Mouse (Mus musculus): ENCODE results near the gene Tbc1d9. TPM values are rescaled to one million over a fixed set of nuclear protein-coding genes. Genes with fewer than 3 reads are reported as not detected.

The Tbc1d9 gene
- polyA plus RNA-seq, 1 experiment from 2014 or later = 20.2 TPM

DNA sequence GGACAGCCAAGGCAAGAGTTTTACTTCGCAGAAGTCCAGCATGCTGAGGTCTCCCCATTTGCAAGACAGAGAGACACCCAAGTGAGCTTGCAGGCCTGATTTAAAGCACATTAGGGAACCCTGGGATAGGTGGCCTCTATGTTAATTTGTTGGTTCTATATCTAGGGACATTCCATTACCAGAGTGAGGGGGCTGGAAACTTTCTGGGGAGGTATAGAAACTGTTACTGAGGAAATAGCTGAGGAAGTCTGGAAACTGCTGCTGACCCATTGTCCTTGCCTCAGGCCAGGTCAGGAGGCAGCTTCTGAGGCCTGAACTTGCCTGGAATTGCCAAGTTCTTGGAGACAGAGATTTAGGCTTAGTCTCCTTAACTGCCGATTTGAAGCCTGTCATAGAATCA, 4.5 kb upstream of the Tbc1d9 start:
- H3K9me3 ChIP-seq = no peaks in the 10 kb centered on the region
- H3K27me3 ChIP-seq (replicated peaks) = no peaks in the 10 kb centered on the region
- no peak for ATAC-seq (ENCODE audit: low FRiP score, low read depth)
- H3K4me1 ChIP-seq = 0 out of 2 replicates have a peak, but pooled peaks cover 3% of the 10 kb centered on the region
- H3K4me3 ChIP-seq = no peak overlapping the region
- H3K36me3 ChIP-seq = no peaks in the 10 kb centered on the region
- H3K9ac ChIP-seq = no peak overlapping the region
- 79% methylated on average over 2 of the region's 2 CpGs for WGBS
- no peak overlapping the region for H3K27ac ChIP-seq
- H3K4me2 ChIP-seq (replicated peaks) = no peak overlapping the region

DNA sequence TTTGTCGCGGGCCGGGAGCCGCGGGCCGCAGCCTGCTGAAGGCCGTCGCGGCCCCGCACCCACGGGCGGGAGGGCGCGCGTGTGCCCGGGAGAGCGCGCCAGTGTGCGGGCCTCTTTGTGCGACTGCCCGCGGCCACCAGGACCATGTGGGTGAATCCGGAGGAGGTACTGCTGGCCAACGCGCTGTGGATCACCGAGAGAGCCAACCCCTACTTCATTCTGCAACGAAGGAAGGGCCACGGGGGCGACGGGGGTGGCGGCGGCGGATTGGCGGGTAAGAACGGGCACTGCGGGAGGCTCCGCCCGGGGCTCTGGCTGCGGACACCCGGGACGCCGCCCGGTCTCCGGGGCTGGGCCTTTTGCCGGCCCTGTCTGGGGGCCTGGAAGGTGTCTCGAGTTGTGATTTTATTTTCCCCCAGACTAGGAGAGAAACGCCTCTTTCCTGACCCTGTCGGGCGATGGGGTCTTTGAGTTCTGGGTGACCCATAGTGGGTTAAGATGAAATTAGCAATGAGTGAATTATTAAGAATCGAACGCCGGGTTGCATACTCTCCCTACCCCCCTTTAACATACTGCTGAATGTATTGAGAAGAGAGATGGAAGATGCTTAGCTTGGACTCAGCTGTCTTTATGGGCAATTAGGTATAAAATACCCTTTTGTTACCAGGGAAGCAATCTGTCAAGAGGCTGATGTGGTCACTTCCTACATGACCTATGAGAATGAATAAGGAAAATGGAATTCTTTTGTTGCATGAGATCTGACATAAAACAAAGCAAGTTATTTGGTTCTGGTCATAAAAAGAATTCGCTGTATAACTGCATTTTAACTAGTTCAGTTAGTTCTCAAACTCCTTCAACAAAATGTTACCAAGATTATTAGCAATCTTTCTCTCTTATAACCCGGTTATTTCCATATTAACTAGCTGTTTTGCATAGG, 1.0 kb downstream of the Tbc1d9 start, which contains the start of gene Gm10645:
Gene Gm10645 (minus strand): TSS at position 240 of the 937 bp plus-strand sequence.
- Histone ChIP-seq H3K4me2 (replicated peaks) (peak within 1 kb of the TSS; percentile 72), H3K9ac (peak within 1 kb of the TSS; percentile 92), H3K27ac (peak within 1 kb of the TSS; percentile 76), H3K36me3 (no peaks in the 10 kb centered on the region), H3K27me3 (replicated peaks) (no peaks in the 10 kb centered on the region), H3K9me3 (no peaks in the 10 kb centered on the region), H3K4me3 (peak within 1 kb of the TSS; percentile 78), H3K4me1 (peaks cover 12% of the 10 kb centered on the region; the same call in 1 of the 2 replicates)
- ATAC-seq (ENCODE audit: low FRiP score, low read depth) = peak; percentile 81
- 3% methylated on average over 54 of the region's 54 CpGs for WGBS

DNA sequence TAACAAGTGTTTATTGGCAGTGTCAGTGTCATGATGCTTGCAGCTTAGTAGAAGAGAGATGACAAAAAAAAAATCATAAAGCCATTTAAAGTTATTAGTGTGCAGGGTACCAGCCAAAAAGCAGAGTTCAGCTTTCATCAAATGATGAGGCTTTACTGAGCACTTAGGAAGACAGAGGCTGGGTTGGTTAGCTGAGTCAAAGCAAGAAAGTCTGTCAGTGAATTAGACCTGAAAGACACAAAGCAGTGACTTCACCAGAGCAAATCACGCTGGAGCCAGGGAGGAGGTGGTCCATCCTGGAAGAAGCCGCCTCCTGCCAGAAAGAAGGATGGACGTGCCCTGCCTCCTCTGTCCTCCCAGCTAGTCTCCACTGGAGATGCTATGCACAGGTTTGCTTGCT, 2.8 kb downstream of the Tbc1d9 start:
- peak overlapping the region; percentile 72 for H3K4me2 ChIP-seq (replicated peaks)
- H3K9ac ChIP-seq = no peak overlapping the region
- H3K4me1 ChIP-seq = peaks cover 12% of the 10 kb centered on the region; the same call in 1 of the 2 replicates
- no peaks in the 10 kb centered on the region for H3K27me3 ChIP-seq (replicated peaks)
- H3K9me3 ChIP-seq = no peaks in the 10 kb centered on the region
- H3K36me3 ChIP-seq = no peaks in the 10 kb centered on the region
- H3K27ac ChIP-seq = no peak overlapping the region
- 49% methylated on average over 3 of the region's 3 CpGs for WGBS
- peak overlapping the region; percentile 78 for H3K4me3 ChIP-seq
- no peak for ATAC-seq (ENCODE audit: low FRiP score, low read depth)

DNA sequence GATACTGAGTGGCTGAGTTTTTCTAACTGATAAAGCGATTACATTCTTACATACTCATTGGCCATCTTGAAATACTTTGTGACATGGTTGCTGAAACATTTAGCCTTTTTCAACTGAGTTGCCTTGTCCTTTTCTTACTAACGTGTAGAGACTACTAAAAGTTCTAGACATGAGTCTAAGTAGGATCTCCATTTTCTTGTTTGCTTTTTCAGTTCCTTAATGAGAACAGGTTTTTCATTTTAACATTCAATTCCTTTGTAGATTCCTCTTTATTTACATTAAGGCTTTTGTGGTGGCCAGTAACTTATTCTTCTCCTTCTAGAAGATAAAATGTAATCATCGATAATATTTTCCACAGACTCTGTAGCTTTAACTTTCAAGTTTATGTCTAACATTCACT, 4.0 kb downstream of the Tbc1d9 start:
- Histone ChIP-seq H3K27ac (no peak overlapping the region), H3K36me3 (no peaks in the 10 kb centered on the region), H3K27me3 (replicated peaks) (no peaks in the 10 kb centered on the region), H3K4me1 (peaks cover 12% of the 10 kb centered on the region; the same call in 1 of the 2 replicates), H3K4me2 (replicated peaks) (no peak overlapping the region), H3K9ac (no peak overlapping the region), H3K9me3 (no peaks in the 10 kb centered on the region), H3K4me3 (no peak overlapping the region)
- no peak for ATAC-seq (ENCODE audit: low FRiP score, low read depth)
- 89% methylated on average over 3 of the region's 3 CpGs for WGBS

DNA sequence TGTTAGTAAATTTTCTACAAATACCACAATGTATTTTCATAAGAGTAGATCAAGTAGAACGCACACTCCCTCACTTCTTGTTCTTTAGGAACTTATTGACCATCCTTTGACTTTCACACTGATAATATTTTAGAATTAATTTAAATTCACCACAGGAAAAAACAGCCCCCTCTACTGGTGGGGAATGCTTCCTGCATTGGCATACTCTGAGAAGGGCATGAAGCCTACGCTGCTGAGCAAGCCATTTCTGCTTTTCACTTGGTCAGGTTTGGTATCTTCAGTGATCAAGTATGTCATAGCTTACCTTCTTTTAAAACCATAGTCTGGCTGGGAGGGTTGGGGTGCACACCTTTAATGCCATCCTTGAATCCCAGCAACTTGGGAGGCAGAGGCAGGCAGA, 4.6 kb downstream of the Tbc1d9 start:
- no peak overlapping the region for H3K4me3 ChIP-seq
- H3K27ac ChIP-seq = no peak overlapping the region

DNA sequence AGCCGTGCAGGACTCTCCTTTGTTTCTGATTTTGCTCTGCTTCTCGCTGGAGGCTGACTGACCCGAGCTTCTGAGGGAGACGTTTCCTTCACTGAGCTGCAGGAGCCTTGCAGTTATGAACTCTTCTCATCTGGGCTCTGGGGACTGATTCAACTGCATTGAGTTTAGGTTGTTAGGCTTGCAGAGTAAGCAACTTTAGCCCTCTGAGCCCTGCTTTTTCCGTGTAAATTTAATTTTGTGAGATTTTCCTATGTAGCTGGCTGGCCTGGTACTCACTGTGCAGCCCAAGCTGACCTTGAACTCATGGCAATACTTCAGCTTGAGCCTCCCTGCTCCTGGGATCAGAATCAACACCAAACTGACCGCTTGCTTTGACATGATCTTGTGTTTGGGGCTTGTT, 5.7 kb downstream of the Tbc1d9 start:
- Histone ChIP-seq H3K27ac (no peak overlapping the region), H3K9me3 (no peaks in the 10 kb centered on the region), H3K4me3 (no peak overlapping the region), H3K9ac (no peak overlapping the region), H3K4me2 (replicated peaks) (0 out of 2 replicates have a peak overlapping the region, but pooled peaks have one; percentile 3), H3K4me1 (peaks cover 10% of the 10 kb centered on the region; the same call in 1 of the 2 replicates), H3K36me3 (no peaks in the 10 kb centered on the region), H3K27me3 (replicated peaks) (no peaks in the 10 kb centered on the region)
- no peak for ATAC-seq (ENCODE audit: low FRiP score, low read depth)
- 43% methylated on average over 6 of the region's 6 CpGs for WGBS

More for the DNA sequence above, 4.6 kb downstream of the Tbc1d9 start:
- no peak overlapping the region for H3K9ac ChIP-seq
- 91% methylated on average over 2 of the region's 2 CpGs for WGBS
- H3K27me3 ChIP-seq (replicated peaks) = no peaks in the 10 kb centered on the region
- ATAC-seq (ENCODE audit: low FRiP score, low read depth) = no peak
- no peaks in the 10 kb centered on the region for H3K9me3 ChIP-seq
- peaks cover 12% of the 10 kb centered on the region; the same call in 1 of the 2 replicates for H3K4me1 ChIP-seq
- H3K36me3 ChIP-seq = no peaks in the 10 kb centered on the region
- no peak overlapping the region for H3K4me2 ChIP-seq (replicated peaks)

DNA sequence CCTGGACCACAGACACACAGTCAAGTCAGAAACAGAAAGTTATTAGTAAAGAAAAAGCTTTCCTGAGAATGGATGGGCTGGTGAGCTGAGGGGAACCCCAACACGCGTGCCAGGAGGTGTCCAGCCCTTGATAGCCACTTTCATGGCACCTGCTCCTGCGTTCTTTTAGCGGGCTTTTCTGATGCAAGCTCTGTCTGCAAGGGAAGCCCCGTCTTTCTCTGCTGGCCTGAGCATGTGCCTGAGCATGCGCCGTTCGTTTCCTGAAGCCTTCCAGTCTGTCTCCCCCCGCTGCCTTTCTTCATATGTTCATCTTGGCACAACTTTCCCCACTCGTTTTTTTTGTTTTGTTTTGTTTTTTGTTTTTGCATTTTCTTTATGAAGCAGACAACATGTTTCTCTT, 10.5 kb downstream of the Tbc1d9 start:
- no peak overlapping the region for H3K9ac ChIP-seq
- no peak for ATAC-seq (ENCODE audit: low FRiP score, low read depth)
- peaks cover 28% of the 10 kb centered on the region for H3K4me1 ChIP-seq
- H3K36me3 ChIP-seq = no peaks in the 10 kb centered on the region
- H3K9me3 ChIP-seq = no peaks in the 10 kb centered on the region
- no peak overlapping the region for H3K4me2 ChIP-seq (replicated peaks)
- no peak overlapping the region for H3K4me3 ChIP-seq
- WGBS = 71% methylated on average over 10 of the region's 10 CpGs
- no peak overlapping the region for H3K27ac ChIP-seq
- H3K27me3 ChIP-seq (replicated peaks) = no peaks in the 10 kb centered on the region

DNA sequence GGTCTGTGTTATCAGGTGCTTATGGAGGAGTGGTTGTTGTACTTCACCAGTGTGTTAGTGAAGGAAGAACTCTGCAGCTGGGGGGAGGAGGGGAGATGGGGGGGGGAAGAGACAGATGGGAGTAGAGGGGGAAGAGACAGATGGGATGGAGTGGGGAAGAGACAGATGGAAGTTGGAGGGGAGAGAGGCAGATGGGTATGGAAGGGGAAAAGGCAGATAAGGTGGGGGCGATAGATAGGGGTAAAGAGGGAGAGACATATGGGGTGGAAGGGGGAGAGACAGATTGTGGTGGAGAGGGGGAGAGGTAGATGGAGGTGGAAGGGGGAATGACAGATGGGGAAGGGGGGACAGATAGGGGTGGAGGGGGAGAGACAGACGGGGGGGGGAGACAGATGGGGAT, 11.6 kb downstream of the Tbc1d9 start:
- H3K36me3 ChIP-seq = no peaks in the 10 kb centered on the region
- H3K27ac ChIP-seq = no peak overlapping the region
- H3K4me2 ChIP-seq (replicated peaks) = peak overlapping the region; percentile 35; the same call in 1 of the 2 replicates
- no peaks in the 10 kb centered on the region for H3K27me3 ChIP-seq (replicated peaks)
- ATAC-seq (ENCODE audit: low FRiP score, low read depth) = peak; percentile 68
- peaks cover 28% of the 10 kb centered on the region for H3K4me1 ChIP-seq
- 0 out of 2 replicates have a peak overlapping the region, but pooled peaks have one; percentile 35 for H3K9ac ChIP-seq
- H3K4me3 ChIP-seq = no peak overlapping the region
- no peaks in the 10 kb centered on the region for H3K9me3 ChIP-seq
- WGBS = 48% methylated on average over 2 of the region's 2 CpGs

DNA sequence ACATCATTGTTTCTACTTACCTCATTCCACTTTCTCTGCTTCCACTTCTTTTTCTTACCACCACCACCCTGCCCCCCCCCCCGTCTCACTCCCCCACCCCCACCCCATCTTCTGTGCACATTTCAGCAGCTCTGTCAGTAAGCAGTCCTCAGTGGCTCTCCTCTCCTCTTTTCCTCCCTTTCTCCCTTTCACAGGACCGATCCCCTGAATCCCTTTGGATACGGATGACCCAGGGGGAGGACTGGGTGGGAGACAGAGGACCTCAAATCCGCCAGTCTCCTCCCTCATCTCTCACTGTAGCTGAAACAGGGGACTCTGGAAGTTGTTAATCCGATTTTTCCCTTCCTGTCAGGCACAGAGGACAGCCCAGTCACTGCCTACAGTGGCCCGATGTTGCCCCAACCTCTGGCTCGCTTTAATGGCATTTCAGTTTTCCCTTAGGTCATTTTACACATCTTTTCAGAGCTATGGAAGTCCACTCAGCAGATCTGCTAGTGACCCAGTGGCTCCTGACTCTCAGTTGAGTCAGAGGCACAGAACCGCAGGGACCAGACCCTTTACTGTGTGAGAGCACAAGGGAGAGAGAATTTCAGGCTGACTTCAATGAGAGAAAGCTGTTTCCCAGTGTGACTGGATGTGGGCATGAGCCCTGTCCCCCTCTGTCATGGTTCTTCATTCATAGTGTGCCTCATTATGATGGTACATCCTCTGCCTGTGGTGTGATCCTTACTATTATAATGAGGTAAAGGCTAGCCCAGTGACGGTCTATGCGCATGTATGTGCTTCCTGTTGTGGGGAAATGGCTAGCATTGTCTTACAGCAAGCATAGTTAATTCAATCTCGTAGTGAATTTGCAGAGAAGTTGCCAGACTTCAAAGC, 12.4 kb downstream of the Tbc1d9 start:
- peak; percentile 69 for ATAC-seq (ENCODE audit: low FRiP score, low read depth)
- H3K4me2 ChIP-seq (replicated peaks) = peak overlapping the region; percentile 35
- H3K9me3 ChIP-seq = no peaks in the 10 kb centered on the region
- H3K4me3 ChIP-seq = no peak overlapping the region
- 0 out of 2 replicates have a peak overlapping the region, but pooled peaks have one; percentile 35 for H3K9ac ChIP-seq
- 24% methylated on average over 11 of the region's 11 CpGs for WGBS
- peaks cover 28% of the 10 kb centered on the region for H3K4me1 ChIP-seq
- no peaks in the 10 kb centered on the region for H3K27me3 ChIP-seq (replicated peaks)
- H3K27ac ChIP-seq = 0 out of 2 replicates have a peak overlapping the region, but pooled peaks have one; percentile 37
- no peaks in the 10 kb centered on the region for H3K36me3 ChIP-seq

DNA sequence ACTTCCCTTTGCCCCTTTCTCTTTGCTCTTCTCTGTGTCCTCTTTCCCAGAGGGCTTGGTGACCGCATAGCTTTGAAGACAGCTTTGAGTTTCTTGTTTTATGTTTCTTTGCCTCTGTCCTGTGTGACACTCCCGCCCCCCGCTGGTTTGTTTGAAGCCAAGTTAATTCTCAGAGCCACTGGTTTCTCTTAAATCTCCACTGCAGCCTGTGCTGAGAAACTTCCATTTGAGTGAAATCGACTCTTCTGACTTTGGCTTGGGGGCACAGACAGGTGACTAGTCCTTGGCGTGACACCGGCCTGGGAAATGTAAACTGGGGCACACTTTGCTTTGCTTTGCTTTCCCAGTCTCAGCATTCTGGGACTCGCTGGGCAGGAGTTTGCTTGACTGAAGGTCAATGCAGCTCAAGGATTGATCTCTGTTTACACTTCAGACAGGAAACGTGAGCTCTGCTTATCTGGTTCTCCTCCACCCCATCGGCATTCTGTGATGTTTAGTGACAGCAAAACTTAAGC, 13.1 kb downstream of the Tbc1d9 start:
- Histone ChIP-seq H3K9ac (0 out of 2 replicates have a peak overlapping the region, but pooled peaks have one; percentile 5), H3K4me2 (replicated peaks) (peak overlapping the region; percentile 35), H3K9me3 (no peaks in the 10 kb centered on the region), H3K27ac (no peak overlapping the region), H3K36me3 (no peaks in the 10 kb centered on the region), H3K27me3 (replicated peaks) (no peaks in the 10 kb centered on the region), H3K4me3 (no peak overlapping the region), H3K4me1 (peaks cover 35% of the 10 kb centered on the region)
- ATAC-seq (ENCODE audit: low FRiP score, low read depth) = no peak
- WGBS = 8% methylated on average over 9 of the region's 9 CpGs

DNA sequence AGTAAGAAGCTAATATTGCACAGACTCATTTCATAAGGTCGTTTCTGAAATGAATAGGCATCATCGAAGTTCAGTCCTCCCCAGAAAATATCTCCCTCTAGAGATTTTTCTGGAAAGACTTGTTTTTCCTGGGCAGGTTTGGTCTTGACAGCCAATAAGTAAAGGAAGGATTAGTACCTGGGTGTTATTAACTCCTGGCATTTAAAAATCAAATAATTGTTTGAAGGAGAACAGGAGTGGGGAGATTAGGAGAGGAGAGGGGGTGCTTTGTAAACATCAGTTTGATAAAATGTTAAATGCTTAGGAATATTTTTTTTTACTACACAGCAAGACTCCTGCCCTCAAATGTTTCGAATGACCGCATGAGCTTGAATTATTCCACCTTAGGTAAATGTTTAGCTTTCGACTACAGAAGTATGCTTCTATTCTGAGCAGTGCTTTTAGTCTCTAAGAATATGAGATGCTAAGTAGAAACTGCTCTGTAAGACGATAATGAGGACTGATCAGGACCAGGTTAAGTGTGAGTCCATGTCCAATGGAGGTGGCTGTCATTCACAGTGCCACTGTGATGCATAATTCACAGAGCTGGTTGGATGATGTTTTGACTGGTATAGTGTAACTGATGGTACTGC, 16.8 kb downstream of the Tbc1d9 start:
- Histone ChIP-seq H3K27ac (no peak overlapping the region), H3K27me3 (replicated peaks) (no peaks in the 10 kb centered on the region), H3K9me3 (no peaks in the 10 kb centered on the region), H3K4me1 (peaks cover 30% of the 10 kb centered on the region), H3K4me3 (no peak overlapping the region), H3K4me2 (replicated peaks) (no peak overlapping the region), H3K9ac (no peak overlapping the region), H3K36me3 (no peaks in the 10 kb centered on the region)
- WGBS = 77% methylated on average over 6 of the region's 6 CpGs
- no peak for ATAC-seq (ENCODE audit: low FRiP score, low read depth)

All from neural tube, embryonic 12.5 days (tissue).